Mouse (Mus musculus) MEL (cell line): ENCODE measurements around the gene Tex35. TPM values are rescaled to one million over a fixed set of nuclear protein-coding genes. Genes with fewer than 3 reads are reported as not detected.

ENCODE experiments used
- DNase-seq: peaks from one replicate; pipeline ENCODE4 v3.0.0; 2011; ENCODE audit warnings: low read depth, low spot score
- H3K27ac ChIP-seq: 2 replicates; pipeline ENCODE4 v1.5.1; 2012; ENCODE audit warnings: low read depth, mild to moderate bottlenecking, control low read depth, low read length, moderate library complexity; ENCODE audit not compliant: control insufficient read depth
- H3K27me3 ChIP-seq, 2 experiments: fragments of 150-350 bp in 1 of 2; sonication (generic) in 1 of 2; 2 replicates each; pipeline ENCODE4 v1.6.1; 2012; ENCODE audit warnings: low read length in 2 of 2, mild to moderate bottlenecking in 2 of 2, improper control_type of control experiment in 1 of 2, moderate library complexity in 1 of 2; ENCODE audit not compliant: insufficient read depth in 2 of 2, control insufficient read depth in 1 of 2
- H3K36me3 ChIP-seq, 2 experiments: 2 replicates each; pipeline ENCODE4 v1.6.1; 2012 to 2014; ENCODE audit warnings: low read length in 2 of 2, improper control_type of control experiment in 1 of 2, inconsistent platforms in 1 of 2, mild to moderate bottlenecking in 1 of 2; ENCODE audit not compliant: insufficient read depth in 2 of 2, control insufficient read depth in 1 of 2
- H3K4me1 ChIP-seq, 2 experiments: fragments of 150-350 bp in 1 of 2; sonication (generic) in 1 of 2; 2 replicates each; pipeline ENCODE4 v1.6.1; 2012; ENCODE audit warnings: low read length in 2 of 2, improper control_type of control experiment in 1 of 2, mild to moderate bottlenecking in 1 of 2; ENCODE audit not compliant: insufficient read depth in 2 of 2, control insufficient read depth in 1 of 2
- H3K4me3 ChIP-seq, 2 experiments: fragments of 150-350 bp in 1 of 2; sonication (generic) in 1 of 2; 2 replicates each; pipeline ENCODE4 v1.5.1; 2012; ENCODE audit warnings: low read depth in 2 of 2, low read length in 2 of 2, mild to moderate bottlenecking in 2 of 2, moderate library complexity in 2 of 2, control low read depth in 1 of 2, improper control_type of control experiment in 1 of 2; ENCODE audit not compliant: control insufficient read depth in 1 of 2, insufficient read depth in 1 of 2
- H3K79me2 ChIP-seq: 2 replicates; pipeline ENCODE4 v1.6.1; 2012; ENCODE audit warnings: mild to moderate bottlenecking, low read length, moderate library complexity; ENCODE audit not compliant: control insufficient read depth, poor library complexity, insufficient read depth
- H3K9ac ChIP-seq: 2 replicates; pipeline ENCODE4 v1.6.1; 2012; ENCODE audit warnings: low read depth, mild to moderate bottlenecking, control low read depth, low read length, moderate library complexity; ENCODE audit not compliant: control insufficient read depth, poor library complexity, severe bottlenecking
- H3K9me3 ChIP-seq: fragments of 150-350 bp; sonication (generic); replicated peaks from 2 replicates; pipeline ENCODE4 v1.6.1; 2012; ENCODE audit warnings: mild to moderate bottlenecking, low read length, improper control_type of control experiment, moderate library complexity; ENCODE audit not compliant: insufficient read depth
- BHLHE40 ChIP-seq: IDR thresholded peaks from 2 replicates; pipeline ENCODE4 v1.6.1; 2012; ENCODE audit warnings: low read depth, mild to moderate bottlenecking, inconsistent platforms, low read length, improper control_type of control experiment, borderline replicate concordance
- CHD2 ChIP-seq: IDR thresholded peaks from 2 replicates; pipeline ENCODE4 v1.6.1; 2011; ENCODE audit warnings: low read length, improper control_type of control experiment
- GABPA ChIP-seq: IDR thresholded peaks from 2 replicates; pipeline ENCODE4 v1.6.1; 2012; ENCODE audit warnings: low read depth, mild to moderate bottlenecking, inconsistent platforms, low read length, improper control_type of control experiment, moderate library complexity
- JUND ChIP-seq: IDR thresholded peaks from 2 replicates; pipeline ENCODE4 v1.6.1; 2011; ENCODE audit warnings: low read depth, mild to moderate bottlenecking, improper control_type of control experiment, low read length
- KAT2A ChIP-seq: conservative IDR thresholded peaks from 2 replicates; pipeline ENCODE4 v1.6.1; 2012; ENCODE audit warnings: low read depth, low read length, improper control_type of control experiment, inconsistent platforms
- MAFK ChIP-seq: IDR thresholded peaks from 2 replicates; pipeline ENCODE4 v1.6.1; 2011; ENCODE audit warnings: low read depth, mild to moderate bottlenecking, low read length, improper control_type of control experiment, borderline replicate concordance
- MAX ChIP-seq: IDR thresholded peaks from 2 replicates; pipeline ENCODE4 v1.6.1; 2011; ENCODE audit warnings: low read length, improper control_type of control experiment
- MEF2A ChIP-seq: IDR thresholded peaks from 2 replicates; pipeline ENCODE4 v1.6.1; 2014; ENCODE audit warnings: low read depth, mild to moderate bottlenecking, inconsistent platforms, low read length, improper control_type of control experiment; ENCODE audit not compliant: poor library complexity, insufficient replicate concordance, severe bottlenecking; ENCODE audit errors: extremely low read depth
- MXI1 ChIP-seq: IDR thresholded peaks from 2 replicates; pipeline ENCODE4 v1.6.1; 2011; ENCODE audit warnings: mild to moderate bottlenecking, low read depth, low read length, improper control_type of control experiment
- MYC ChIP-seq: IDR thresholded peaks from 2 replicates; pipeline ENCODE4 v1.6.1; 2011; ENCODE audit warnings: low read depth, mild to moderate bottlenecking, low read length, improper control_type of control experiment, moderate library complexity
- NRF1 ChIP-seq: IDR thresholded peaks from 2 replicates; pipeline ENCODE4 v1.6.1; 2014; ENCODE audit warnings: low read depth, mild to moderate bottlenecking, inconsistent platforms, low read length, improper control_type of control experiment, moderate library complexity; ENCODE audit not compliant: poor library complexity, insufficient read depth, severe bottlenecking
- POLR2A ChIP-seq, 2 experiments: IDR thresholded peaks; 2 replicates each; pipeline ENCODE4 v1.6.1; 2011 to 2012; ENCODE audit warnings: low read length in 2 of 2, mild to moderate bottlenecking in 2 of 2, control low read depth in 1 of 2, improper control_type of control experiment in 1 of 2, low read depth in 1 of 2, moderate library complexity in 1 of 2; ENCODE audit not compliant: control insufficient read depth in 1 of 2, insufficient read depth in 1 of 2, poor library complexity in 1 of 2
- POLR2AphosphoS2 ChIP-seq: IDR thresholded peaks from 2 replicates; pipeline ENCODE4 v1.6.1; 2011; ENCODE audit warnings: low read length, improper control_type of control experiment
- RAD21 ChIP-seq: IDR thresholded peaks from 2 replicates; pipeline ENCODE4 v1.6.1; 2011; ENCODE audit warnings: mild to moderate bottlenecking, low read depth, low read length, improper control_type of control experiment
- SIN3A ChIP-seq: IDR thresholded peaks from 2 replicates; pipeline ENCODE4 v1.6.1; 2012; ENCODE audit warnings: low read length, improper control_type of control experiment, inconsistent platforms
- SMC3 ChIP-seq: IDR thresholded peaks from 2 replicates; pipeline ENCODE4 v1.6.1; 2011; ENCODE audit warnings: low read depth, low read length, improper control_type of control experiment
- TCF12 ChIP-seq: IDR thresholded peaks from 2 replicates; pipeline ENCODE4 v1.6.1; 2014; ENCODE audit warnings: low read depth, mild to moderate bottlenecking, inconsistent platforms, low read length, improper control_type of control experiment, moderate library complexity
- USF2 ChIP-seq, 2 experiments: IDR thresholded peaks; 2 replicates each; pipeline ENCODE4 v1.6.1; 2011 to 2012; ENCODE audit warnings: improper control_type of control experiment in 2 of 2, low read length in 2 of 2, borderline replicate concordance in 1 of 2, inconsistent platforms in 1 of 2, low read depth in 1 of 2, mild to moderate bottlenecking in 1 of 2; ENCODE audit not compliant: insufficient read depth in 1 of 2
- ZC3H11A ChIP-seq: IDR thresholded peaks from 2 replicates; pipeline ENCODE4 v1.6.1; 2012; ENCODE audit warnings: low read depth, mild to moderate bottlenecking, inconsistent platforms, low read length, improper control_type of control experiment
- ZKSCAN1 ChIP-seq: IDR thresholded peaks from 2 replicates; pipeline ENCODE4 v1.6.1; 2012; ENCODE audit warnings: low read depth, mild to moderate bottlenecking, inconsistent platforms, low read length, improper control_type of control experiment, moderate library complexity
- ZMIZ1 ChIP-seq: IDR thresholded peaks from 2 replicates; pipeline ENCODE4 v1.6.1; 2012; ENCODE audit warnings: low read depth, mild to moderate bottlenecking, inconsistent platforms, low read length, improper control_type of control experiment, moderate library complexity
- polyA plus RNA-seq, 2 experiments: library from polyadenylated mRNA; stranded (reverse) in 1 of 2; unstranded in 1 of 2; fragments of >175 nt in 1 of 2; fragments of >200 nt in 1 of 2; gene quantifications; 2 replicates each; pipeline versions ENCODE4 v1.2.1 to v1.2.4; 2012; ENCODE audit warnings: low replicate concordance in 2 of 2, low read depth in 1 of 2; ENCODE audit not compliant: insufficient read length in 2 of 2, insufficient read depth in 1 of 2, missing spikeins in 1 of 2
- total RNA-seq: library from RNA; depleted of rRNA; stranded (reverse); fragments of 300-350 nt; gene quantifications from 2 replicates; pipeline ENCODE4 v1.2.3, GENCODE M21; 2012

The Tex35 gene
- total and polyA plus RNA-seq, 3 experiments = not detected

DNA sequence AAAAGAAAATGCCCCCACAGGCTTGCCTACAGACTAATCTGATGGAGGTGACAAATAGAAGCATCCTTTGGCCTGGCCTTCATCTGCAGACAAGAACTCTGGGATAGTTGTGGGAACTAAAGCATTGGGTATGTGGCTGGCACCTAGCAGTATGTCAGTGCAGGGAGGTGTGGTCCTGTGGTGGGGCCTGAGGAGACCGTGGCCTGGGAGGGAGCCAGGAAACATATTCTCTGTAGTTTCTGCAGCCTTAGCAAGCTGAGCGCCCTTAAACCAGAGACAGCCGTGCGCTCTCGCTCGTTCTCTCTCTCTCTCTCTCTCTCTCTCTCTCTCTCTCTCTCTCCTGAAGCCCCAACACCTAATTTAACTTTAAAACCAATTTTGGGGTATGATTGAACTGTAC lies 34.1 kb downstream of the Tex35 start:
- no peaks in the 10 kb centered on the region for H3K79me2 ChIP-seq
- H3K4me3 ChIP-seq = no peak overlapping the region
- no peak overlapping the region for H3K27ac ChIP-seq
- no peaks in the 10 kb centered on the region for H3K4me1 ChIP-seq
- no peak for DNase-seq
- TF ChIP-seq NRF1 (no peak), CHD2 (no peak), SMC3 (no peak), BHLHE40 (no peak), MYC (no peak), RAD21 (no peak), ZC3H11A (no peak), MAFK (no peak), MXI1 (no peak), GABPA (no peak), KAT2A (no peak)
- H3K36me3 ChIP-seq = no peaks in the 10 kb centered on the region
- no peaks in the 10 kb centered on the region for H3K9me3 ChIP-seq
- no peaks in the 10 kb centered on the region for H3K27me3 ChIP-seq
- no peak overlapping the region for H3K9ac ChIP-seq

DNA sequence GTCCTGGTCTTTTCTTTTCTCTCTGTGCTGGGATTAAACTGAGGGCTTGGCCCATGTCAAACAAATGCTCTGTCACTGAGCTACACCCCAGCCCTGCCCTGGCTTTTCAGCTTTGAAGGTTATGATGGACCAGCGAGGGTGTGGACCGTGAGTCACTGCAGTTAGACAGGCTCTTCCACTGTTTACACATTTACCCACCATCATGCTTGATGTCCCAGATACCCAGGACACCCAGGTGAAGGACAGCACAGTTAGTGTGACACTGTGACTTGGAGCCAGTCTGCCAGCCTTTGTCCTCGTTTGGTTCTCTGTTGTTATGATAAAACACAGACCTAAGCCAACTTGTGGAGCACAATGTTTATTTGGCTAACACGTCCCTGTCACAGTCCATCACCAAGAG lies 34.9 kb downstream of the Tex35 start:
- H3K9ac ChIP-seq = no peak overlapping the region
- H3K79me2 ChIP-seq = no peaks in the 10 kb centered on the region
- H3K9me3 ChIP-seq = no peaks in the 10 kb centered on the region
- H3K4me3 ChIP-seq = no peak overlapping the region
- DNase-seq = no peak
- H3K27me3 ChIP-seq = no peaks in the 10 kb centered on the region
- H3K27ac ChIP-seq = no peak overlapping the region
- TF ChIP-seq RAD21 (no peak), SIN3A (no peak), POLR2A (IDR thresholded peaks at IDR 0.05; ENCODE audit: control insufficient read depth in 1 of 2, insufficient read depth in 1 of 2, low read depth in 1 of 2, low read length in 2 of 2, poor library complexity in 1 of 2) (no peak), TCF12 (no peak), BHLHE40 (no peak), GABPA (no peak), MAFK (no peak), MEF2A (no peak), USF2 (IDR thresholded peaks at IDR 0.05; ENCODE audit: borderline replicate concordance in 1 of 2, insufficient read depth in 1 of 2, low read depth in 1 of 2, low read length in 2 of 2) (no peak), ZMIZ1 (no peak), ZC3H11A (no peak), POLR2AphosphoS2 (no peak), JUND (no peak), MAX (no peak), ZKSCAN1 (no peak)
- TF ChIP-seq, all 39 proteins: peak for 0
- Histone ChIP-seq H3K4me1 (no peaks in the 10 kb centered on the region), H3K36me3 (no peaks in the 10 kb centered on the region)
